Mouse (Mus musculus): ENCODE data around the gene Fgfr2.

Fgfr2 gene

GRCm38 (mm10) chr7:130709372-130710274 is 2413.5 kb downstream of the Fgfr2 start:
- no peak for DNase-seq (ENCODE audit: inconsistent age in 2 of 2, low spot score in 1 of 2)

- DNase-seq (ENCODE audit: inconsistent age in 2 of 2, low spot score in 1 of 2): no peak
Measured at GRCm38 (mm10) chr7:130708940-130709339, 2414.2 kb downstream of the Fgfr2 start.

GRCm38 (mm10) chr7:130705230-130705629 is 2417.9 kb downstream of the Fgfr2 start:
- no peak for DNase-seq (ENCODE audit: inconsistent age in 2 of 2, low spot score in 1 of 2)

DNA sequence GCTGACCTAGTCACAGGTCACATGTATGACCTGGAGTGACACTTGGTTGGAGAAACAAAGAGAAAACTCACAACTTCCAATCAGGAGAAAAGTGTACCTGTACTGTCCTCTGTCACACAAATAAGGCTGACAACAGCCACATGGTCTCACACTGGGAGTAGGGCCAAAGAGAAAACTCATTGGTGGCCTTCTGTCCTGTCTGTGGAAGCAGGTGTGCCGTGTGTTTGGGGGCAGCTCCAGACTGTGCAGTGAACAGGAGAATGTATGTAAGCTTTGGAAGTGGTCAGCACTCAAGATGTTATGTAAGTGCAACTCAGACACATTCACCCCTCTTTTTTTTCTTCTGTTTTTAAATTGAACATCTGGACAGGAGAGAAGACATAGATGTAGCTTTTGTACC is 2421.8 kb downstream of the Fgfr2 start:
- DNase-seq (ENCODE audit: inconsistent age in 2 of 2, low spot score in 1 of 2): no peak

- DNase-seq (ENCODE audit: inconsistent age in 2 of 2, low spot score in 1 of 2): no peak
Measured at GRCm38 (mm10) chr7:130698480-130698879, 2424.7 kb downstream of the Fgfr2 start.

DNA sequence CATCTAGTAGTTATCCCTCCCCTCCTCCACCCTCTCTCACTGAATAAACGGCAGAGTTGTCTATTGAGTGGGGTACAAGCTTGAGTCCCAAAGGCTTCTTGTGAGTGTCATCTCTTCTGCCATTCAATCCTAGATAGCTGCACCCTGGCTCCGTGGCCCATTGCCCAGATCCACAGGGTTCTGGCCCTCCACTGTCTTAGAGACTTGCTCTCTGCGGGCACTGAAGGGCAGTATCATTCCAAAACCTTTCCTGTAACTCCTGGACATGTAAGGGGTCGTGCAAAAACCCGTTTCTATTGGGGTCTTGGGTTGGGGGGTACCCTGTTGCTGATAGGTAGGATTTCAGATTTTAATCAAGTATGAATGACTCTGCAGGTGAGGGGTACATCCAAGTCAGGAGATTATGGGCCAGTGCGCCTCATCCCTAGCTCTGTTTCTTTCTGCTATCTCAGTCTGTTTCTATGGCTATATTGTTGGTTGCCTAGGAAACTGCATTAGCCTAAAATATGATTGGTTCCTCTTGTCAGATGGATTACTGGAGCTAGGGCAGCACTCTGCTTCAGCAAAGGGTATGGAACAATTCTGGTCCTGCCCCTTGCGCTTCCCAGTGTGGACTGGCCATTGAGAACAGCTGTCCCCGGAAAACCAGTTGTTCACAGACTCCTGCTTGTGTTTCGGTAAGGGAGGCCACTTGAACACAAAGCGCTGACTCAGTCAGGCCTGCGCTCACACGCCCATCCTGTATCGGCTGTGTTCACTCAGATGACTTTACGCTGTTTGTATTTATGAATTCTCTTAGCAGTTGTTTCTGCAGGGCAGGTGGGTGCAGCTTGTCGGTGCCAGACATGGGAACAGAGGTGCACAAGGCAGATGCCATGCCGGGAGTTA is 2426.6 kb downstream of the Fgfr2 start:
- DNase-seq (ENCODE audit: inconsistent age in 2 of 2, low spot score in 1 of 2): no peak

DNA sequence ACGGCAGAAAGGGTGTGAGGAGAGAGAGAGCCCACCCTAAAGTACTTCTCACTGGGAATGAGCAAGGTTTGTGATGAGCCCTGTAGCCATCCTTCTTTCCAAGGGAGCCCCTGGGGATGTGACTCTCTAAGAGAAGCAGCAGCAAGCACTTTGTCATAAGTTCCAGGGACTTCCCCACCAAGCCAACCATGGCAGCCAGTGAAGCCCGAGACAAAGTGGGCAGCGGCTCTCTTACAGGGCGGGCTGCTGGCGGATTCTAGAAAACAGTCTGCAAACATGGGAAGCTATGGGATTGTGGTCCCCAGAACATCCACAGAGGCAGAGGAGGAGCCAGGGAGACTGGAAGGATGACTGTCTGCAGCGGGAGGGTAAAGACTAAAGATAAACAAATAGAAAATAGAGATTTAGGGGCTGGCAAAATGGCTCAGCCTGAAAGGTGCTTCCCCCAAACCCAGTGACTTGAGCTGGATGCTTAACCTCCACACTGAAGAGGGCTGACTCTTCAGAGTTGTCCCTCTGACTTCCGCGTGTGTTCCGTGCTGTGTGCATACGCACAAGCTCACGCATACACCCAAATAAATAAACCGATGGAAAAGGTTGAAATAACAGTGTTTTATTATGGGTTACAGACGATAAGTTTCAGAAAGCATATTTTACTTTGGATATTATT is 2427.3 kb downstream of the Fgfr2 start:
- no peak for DNase-seq (ENCODE audit: inconsistent age in 2 of 2, low spot score in 1 of 2)

DNA sequence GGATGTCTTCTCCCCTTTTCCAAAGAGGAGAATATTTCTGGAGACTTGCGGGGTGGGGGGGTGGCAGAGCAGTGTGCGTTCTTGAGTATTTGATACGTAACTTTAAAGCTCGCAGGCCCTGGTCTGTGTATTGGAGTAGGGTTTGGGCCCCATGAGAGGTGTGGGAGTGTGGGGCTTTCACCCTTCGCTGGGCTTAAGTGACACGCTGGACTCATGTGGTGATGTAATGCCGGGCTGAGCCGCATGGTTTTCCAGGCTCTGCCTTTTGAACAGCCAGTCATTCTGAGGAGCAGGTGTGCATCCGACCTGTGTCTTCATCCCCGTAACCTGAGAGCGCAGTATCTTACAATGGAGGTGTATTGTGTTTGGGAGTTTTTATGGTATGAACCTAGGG is 2429.4 kb downstream of the Fgfr2 start:
- no peak for DNase-seq (ENCODE audit: inconsistent age in 2 of 2, low spot score in 1 of 2)

GRCm38 (mm10) chr7:130692943-130693799 is 2430.0 kb downstream of the Fgfr2 start:
- DNase-seq (ENCODE audit: inconsistent age in 2 of 2, low spot score in 1 of 2): peak in 1 of 2 experiments; percentile 49

DNA sequence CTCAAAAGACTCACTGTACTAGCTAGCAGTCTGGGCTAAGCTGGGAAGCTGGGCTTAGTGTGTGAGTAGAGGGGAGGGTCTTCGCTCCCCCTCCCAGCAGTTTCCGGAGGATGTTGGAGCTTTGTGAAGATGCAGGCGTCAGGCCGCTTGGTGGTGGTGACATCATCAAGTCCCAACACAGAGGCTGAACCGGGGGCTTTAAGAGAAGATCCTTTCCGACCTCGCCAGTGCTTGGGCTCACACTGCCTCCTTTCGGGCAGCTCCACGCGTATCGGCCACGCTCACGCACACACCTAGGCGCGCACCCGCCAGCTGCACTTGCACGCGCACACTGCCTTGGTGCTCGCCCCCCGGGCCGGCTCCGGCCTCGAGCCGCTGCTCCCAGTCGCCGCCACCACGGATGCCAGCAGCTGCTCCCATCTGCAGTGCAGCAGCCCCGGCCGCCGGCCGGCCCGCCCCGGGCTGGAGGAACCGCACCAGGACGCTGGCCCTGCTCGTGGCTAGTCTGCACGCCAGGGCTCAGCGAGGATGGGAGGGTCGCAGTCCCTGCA is 2430.7 kb downstream of the Fgfr2 start:
- DNase-seq (ENCODE audit: inconsistent age in 2 of 2, low spot score in 1 of 2): peak; percentile 57 to 82

DNA sequence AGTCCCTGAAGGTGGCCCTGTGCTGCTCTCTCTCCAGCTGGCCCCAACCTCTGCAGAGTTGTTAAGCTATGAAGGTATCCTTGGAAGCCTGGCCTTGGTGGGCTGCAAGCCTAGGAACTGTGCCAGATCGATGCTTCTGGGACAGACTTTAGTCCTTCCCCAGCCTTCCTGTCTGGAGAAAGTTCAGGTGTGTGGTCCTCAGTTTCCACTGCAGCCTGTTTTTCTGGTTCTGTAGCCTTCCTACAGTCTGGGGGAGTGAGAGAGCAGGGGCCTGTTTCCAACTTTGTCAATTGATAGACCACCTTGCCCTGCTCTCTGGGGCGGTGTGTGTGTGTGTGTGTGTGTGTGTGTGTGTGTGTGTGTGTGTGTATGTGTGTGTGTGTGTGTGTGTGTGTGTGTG is 2431.2 kb downstream of the Fgfr2 start:
- peak in 1 of 2 experiments; percentile 51 for DNase-seq (ENCODE audit: inconsistent age in 2 of 2, low spot score in 1 of 2)

DNA sequence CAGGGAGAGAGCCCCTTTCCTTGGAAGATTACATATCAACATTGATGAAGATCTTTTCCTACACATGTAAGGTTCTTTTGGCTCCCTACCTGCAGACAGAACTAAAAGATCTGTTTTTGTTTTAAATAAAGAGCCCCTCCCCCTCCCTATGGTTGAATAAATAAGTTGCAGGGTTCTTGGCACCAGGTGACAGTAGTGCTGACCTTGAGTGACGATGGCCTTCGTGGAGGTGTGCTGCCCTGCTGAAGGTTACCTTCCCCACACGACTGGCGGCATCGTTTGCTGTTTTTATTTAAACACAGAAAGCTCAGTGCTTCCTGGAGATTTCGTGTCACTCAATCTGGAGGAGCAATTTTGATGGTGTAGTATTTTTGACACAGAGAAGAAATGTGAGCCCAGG is 2432.3 kb downstream of the Fgfr2 start:
- no peak for DNase-seq (ENCODE audit: inconsistent age in 2 of 2, low spot score in 1 of 2)

DNA sequence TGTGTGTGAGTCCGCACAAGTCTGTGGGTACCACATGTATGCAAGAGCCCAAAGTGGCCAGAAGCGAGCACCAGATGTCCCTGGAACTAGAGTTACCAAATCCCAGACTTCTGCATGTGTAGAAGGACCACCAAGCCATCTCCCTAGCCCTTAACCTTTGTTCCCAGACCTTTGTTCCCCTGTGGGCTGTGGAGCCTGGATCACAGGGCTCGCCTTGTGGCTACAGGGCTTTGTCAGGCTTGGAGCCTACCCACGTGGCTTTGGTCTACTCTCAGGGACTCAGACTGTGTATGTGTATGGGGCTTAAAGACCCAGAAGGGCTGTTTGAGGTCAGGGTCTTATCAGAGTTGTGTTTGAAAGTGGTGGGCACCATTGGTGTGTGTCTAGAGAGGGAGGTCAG is 2434.5 kb downstream of the Fgfr2 start:
- no peak for DNase-seq (ENCODE audit: inconsistent age in 2 of 2, low spot score in 1 of 2)

DNA sequence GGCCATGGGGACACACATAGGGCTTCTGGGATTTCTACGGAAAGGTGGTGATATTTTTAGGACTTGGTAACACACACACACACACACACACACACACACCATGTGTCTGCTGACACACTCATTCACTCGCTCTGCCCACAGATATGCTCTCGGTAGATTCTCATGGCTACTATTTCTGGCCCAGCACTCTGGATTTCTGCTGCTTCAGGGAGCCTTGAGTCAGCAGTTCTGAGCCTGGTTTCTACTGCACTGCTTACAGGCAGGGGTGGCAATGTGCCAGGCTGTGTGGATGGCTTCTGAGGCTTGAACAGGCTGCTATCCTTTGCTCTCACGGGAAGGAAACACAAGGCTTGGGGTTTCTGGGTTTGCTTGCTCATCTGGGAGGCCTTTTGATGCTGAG is 2441.4 kb downstream of the Fgfr2 start:
- DNase-seq (ENCODE audit: inconsistent age in 2 of 2, low spot score in 1 of 2): peak; percentile 57 to 74

DNA sequence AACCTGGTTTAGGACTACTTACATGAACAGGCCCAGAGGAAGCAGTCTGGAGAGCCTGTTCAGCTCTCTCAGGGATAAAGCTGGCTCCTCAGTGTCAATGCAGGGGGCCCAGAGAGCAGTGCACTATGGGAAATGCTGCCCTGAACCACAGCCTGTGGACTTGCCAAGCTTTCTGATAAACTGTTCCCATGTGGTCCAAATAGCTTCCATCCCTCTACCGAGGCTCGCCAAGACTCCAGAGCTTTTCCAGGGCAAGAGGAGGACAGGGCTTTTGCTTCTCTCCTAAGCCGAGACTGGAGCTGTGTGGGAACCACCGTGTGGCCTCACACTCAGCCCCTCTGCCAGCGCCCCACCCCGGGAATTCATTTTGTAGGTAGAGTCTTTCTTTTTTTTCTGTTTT is 2444.7 kb downstream of the Fgfr2 start:
- DNase-seq (ENCODE audit: inconsistent age in 2 of 2, low spot score in 1 of 2): no peak

DNA sequence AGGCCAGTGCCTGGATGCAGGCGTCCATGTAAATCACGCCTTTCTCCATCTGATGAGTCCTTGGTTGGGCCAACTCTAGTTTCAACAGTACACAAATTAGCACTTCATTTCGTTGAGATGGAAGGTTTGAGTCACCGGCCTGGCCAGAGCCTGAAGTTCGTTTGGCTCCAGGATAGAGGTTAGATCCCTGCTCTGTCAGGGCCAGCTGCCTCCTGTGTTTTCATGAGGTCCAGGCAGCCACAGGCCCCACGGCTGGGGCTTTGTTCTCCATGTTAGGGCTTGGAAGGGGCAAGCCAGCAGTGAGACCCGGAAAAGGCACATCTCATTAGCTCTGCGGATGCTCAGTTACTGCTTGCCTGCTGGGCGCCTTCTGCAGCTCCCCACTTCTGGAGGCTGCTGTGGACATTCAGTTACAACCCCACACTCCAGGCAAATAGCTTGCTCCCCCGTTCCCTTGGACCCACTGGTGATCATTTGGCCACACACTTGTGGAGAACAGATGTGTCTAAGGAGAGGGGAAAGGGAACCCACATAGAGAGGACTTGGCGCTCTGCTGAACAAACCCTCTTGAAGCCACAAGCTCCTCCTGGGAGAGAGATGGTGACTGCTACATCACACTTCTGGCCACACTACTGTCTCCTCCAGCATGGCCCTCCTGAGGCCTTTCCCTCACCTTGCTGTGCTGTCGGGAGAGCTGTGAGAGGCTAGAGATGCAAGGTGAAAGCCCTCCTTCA is 2445.4 kb downstream of the Fgfr2 start:
- DNase-seq (ENCODE audit: inconsistent age in 2 of 2, low spot score in 1 of 2): no peak

DNA sequence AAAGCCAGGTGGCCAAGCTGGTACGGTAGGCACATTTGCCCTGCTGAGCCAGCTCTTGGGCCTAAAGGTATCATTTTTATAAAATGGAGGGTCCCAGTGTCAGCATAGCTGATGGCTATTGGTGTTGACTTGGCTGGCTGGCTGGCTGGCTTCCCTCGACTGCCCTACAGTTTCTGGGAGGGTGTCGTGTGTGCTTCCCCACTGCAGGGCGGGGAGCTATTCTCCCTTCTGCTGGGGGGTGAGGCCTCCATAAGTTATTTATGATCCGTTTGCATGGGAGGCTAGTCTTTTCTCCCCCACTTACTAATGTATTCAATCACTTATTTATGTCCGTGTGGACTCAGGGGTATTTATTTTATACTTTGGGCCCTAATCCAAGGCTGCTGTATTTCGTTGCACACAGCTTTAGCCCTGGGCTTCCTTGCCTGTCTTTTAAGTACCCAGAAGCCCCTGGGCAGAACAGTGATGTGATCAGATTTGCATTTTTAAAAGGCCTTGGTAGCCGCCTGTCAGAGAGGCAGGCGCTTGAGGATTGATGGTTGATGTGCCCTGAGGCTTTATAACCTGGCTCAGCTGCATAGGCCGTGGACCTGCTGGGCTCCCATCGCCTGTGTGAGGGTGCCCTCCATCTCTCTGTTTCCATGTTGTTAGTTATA is 2446.1 kb downstream of the Fgfr2 start:
- no peak for DNase-seq (ENCODE audit: inconsistent age in 2 of 2, low spot score in 1 of 2)

DNA sequence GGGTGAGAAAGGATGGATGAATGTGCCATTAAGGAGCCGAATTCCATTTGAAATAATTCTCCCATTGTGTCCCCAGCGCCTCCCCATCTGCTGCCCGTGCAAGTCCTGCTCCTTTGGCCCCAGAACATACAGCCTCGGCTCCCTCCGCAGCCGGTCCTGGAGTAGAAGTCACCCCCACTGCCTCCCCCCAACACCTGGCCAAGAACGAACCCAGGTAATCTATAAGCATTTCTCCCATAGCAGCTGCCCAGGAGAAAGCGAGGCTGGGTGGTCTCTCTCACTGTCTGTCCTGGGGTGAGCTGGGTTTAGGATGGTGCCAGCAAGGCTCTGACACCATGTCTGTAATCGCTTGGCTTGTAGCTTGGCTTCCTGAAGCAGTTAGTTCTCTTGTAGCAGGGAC is 2448.6 kb downstream of the Fgfr2 start:
- no peak for DNase-seq (ENCODE audit: inconsistent age in 2 of 2, low spot score in 1 of 2)
